Mouse (Mus musculus) adrenal gland, postnatal 4 days (tissue): ENCODE measurements at regions not wholly inside any gene's neighbourhood (a gene's known extent, or its start where the extent isn't known, plus 50 kb on each side); places are given as distances from the start of the nearest gene placed in this dataset.

ENCODE experiments used
- DNase-seq, 2 experiments: peaks; one replicate each; pipeline ENCODE4 v3.0.0; 2021 to 2022; ENCODE audit warnings: low spot score in 2 of 2, mixed read lengths in 2 of 2

DNA sequence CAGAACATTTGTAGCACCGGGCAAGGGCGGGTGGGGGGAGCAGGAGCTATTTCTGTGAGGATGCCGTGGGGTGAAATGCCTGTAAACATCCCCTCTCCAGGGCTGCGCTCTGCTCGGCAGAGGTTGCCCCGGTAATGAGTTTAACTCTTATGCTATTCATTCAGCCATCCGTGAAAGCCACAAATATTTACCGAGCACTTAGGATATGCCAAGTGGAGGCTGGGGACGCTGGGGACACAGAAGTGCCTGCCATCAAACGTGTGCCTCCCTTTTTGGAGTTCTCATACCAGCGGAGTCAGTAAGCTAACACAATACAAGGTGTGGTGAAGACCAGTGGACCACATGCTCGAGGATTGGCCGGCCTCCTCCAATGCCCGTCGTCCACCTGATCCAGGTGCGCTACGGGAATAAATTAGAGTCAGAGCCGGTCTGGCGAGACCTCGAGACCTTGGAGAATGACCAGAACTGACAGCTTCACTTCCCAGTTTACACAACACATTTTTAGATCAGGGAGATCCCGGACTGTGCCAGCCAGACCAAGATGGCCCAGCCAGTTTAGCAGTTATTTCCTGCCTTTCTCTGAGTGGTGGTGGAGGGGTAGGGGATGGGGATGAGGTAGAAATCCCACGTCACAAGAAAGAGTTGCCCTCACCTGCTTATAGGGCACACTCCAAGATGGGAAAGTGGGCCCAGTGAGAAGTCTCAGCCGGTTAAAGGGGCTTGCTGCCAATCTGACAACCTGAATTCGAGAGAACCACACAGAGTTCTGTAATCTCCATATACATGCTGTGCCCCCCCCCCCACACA, 134.4 kb downstream of the 2410131K14Rik start:
- DNase-seq: no peak

DNA sequence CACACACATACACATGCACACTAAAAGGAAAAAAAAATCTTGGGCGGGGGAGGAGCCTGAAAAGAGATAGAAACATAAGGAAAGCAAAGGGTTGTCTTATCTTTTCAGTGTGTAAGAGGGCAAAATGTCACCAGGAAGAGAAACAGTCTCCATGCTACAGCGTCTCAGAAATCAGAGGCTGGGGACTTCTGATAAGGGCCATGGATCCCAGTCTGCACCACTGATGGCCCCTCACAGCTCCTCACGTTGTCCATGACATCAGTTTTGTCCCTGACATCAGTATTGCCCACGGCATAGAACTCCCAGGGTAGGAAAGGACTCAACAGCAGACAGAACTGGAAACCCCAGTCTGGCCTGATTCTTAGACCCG, 135.0 kb downstream of the 2410131K14Rik start:
- DNase-seq: no peak

DNA sequence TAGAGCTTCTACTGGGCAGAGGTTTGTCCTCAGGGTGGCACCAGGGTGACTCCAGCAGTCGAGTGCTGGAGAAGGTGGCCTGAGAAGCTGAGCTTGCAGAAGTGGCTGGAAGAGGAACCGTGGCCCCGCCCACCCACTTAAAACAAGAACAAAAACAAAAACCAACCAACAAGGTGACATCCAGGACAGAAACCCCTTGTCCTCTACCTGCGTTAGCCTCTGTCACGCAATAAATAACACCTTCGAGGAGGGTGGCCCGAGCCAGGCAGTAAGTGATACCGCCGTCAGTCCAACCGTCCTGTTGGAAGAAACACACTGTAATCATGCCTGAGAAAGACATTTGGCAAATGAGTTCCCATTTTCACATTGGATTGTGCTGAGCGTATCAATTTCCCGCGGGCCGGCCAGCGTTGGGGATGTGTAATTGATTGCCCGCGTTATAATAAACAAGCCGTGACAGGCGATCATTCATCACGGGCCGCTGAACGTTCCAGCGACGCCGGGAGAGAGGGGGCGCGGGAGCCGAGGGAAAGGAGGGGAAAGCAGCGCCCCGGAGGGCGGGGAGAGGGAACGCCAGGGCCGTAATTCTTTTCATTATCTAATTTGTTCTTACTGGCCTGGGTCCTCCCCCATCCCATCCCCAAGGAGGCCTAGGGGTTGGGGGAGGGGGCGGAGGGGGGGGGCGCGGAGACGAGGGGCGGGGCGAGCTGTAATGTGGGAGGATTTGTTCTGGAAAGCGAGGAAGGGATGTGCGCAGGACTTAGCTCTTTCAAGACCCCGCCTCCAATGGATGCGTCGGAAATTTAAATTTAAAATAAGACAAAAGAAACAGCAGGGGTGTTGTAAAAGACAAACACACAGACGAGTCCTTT, 135.6 kb downstream of the 2410131K14Rik start:
- peak in 1 of 2 experiments; percentile 31 for DNase-seq

DNA sequence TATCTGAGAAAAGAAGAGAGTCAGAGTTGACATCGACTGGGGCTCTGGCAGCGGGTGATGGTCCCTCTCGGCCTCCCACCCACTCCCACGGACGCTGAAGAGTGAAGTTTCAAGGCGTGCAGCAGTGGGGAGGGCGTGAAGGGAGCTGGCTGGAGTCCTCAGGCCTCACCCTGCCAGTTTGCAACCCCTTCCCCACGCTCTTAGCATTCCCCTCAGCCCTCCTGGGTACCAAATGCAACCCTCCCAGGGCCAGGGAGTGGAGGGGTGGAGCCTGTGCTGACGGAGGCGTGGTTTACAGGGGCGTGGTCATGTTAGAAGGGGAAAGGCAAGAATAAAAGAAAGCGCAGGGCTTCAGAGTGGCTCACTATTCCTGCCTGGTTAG, 136.3 kb downstream of the 2410131K14Rik start:
- DNase-seq: peak in 1 of 2 experiments; percentile 32

DNA sequence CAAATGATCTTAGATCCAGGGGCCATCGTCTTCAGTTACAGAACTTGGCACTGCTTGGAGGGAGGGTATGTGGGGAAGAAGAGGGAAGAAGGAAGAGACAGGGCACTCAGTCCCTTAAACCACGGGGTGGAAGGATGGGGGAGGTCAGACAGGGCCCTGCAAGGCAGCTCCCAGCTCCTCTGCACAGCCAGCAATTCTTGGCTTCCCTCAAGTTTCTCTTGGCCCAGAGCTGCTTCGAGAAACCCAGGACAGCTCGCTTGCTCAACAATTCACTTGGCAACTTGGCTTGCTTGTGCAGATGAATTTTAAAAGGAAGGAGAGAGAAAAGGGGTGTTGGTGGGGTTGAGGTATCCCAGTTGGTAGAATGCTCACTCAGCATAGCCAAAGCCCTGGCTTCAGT, 141.1 kb downstream of the 2410131K14Rik start:
- no peak for DNase-seq

DNA sequence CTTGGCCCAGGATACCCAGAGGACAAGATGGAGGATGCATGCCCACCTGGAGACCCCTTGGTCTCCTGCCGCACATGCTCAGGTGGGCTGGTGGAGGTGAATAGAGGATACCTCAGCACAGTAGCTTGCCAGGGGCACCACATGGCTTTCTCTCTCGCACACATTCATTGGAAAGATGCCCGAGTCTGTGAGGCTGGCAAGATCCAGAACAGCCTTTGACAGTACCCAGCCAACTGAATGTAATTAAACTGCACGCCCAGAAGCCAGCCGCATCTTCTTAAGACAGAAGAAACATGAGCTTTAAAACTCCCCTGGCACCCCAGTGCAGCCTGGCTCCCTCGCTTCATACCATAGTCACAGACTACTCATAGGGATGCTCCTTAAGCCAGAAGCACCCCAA, 143.4 kb downstream of the 2410131K14Rik start:
- DNase-seq: no peak

DNA sequence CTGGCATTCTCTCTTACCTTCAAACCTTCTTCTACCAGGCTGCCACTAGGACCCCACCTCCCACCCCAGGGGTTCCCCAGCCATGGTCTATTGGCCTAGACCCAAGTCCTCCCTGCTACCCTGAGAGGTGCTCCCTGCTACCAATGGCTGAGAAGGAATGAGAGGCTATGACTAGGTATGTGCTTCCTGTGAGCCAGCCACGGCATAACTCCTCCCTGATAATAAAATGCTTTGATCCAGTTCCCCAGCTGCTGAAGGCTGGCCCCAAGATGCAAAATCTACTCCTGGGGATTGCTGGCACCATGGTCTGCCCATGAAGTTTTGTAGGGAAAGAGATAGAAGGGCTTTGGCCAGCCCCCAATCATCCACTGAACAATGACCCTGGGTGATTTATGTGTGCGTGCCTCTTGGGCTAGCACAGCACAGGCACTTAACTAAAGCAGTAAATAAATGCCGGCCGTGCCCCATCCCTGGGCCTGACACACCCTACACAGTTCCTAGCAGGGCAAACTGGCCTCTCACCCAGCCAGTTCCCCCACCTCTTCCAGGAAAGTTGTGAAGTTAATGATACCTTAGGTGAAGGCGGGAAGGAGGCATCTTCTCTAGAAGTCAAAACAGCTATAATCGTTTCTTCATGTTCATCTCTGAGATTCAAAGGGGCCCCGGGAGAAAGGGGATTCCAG, 145.8 kb downstream of the 2410131K14Rik start:
- DNase-seq: no peak

DNA sequence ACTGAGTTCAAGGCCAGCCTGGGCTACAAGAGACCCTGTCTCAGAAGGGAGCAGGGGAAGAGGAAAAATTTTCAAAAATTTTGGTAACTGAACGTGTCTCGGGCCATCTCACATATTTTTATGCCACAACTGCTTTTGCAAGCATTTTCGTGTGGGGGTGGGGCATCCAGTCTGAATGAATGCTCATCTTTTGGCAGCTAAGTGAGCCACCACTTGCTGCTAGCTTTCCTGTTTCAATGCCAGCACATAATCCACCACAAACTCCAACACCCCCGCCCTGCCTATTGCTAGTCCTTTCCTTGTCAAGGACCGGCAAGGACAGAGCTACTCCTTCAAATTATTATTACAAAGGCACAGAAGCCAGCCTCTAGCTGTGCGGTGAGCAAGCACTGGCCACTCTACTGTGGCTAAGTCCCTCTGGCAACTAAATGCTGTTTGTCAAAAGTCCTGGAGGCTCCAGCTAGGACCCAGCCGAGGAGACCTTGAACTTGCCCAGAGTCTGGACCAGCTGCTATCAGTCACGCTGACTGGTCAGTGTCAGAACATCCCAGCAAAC, 148.0 kb downstream of the 2410131K14Rik start:
- no peak for DNase-seq

DNA sequence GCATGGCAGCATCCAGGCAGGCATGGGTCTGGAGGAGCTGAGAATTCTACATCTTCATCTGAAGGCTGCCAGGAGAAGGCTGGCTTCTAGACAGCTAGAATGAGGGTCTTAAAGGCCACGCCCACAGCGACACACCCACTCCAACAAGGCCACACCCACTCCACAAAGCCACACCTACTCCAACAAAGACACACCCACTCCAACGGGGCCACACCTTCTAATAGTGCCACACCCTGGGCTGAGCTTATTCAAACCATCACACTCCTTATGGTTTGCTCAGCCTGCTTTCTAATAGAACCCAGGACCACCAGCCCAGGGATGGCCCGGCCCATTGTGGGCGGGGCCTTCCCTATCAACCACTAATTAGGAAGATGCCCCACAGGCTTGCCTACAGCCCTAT, 149.0 kb downstream of the 2410131K14Rik start:
- DNase-seq: no peak

DNA sequence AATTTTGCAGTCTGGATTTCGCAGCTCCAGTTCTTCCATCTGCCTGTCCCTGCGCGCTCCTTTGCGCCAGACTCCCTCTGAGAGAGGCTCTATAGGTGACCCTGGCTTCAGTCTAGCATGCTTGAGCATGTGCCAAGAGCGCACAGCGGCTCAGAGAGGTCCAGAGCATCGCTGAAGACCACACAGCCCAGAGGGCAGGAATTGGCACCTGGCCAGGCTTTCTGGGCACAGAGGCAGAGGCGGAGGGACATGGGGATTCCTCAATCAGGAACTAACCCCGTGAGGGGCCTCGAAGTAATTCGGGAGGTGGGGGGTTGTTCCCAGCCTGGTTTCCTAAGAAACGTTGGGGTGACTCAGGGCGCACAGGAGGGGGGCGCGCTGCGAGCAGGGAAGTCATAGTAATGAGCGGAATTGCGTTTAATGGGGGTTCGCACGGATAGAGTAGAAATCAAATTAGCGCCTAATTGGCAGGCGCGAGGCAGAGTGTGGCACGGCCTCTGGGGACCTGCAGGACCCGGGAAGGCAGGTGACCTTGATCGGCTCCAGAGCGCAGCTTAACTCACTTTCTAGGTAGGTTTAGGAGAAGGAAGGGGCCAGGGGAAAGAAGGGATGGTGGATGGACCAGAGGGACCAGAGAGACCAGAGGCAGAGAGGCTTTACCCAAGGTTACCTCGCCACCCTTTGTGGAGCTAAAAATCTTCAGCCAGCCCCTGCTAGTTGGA, 151.1 kb downstream of the 2410131K14Rik start:
- no peak for DNase-seq

DNA sequence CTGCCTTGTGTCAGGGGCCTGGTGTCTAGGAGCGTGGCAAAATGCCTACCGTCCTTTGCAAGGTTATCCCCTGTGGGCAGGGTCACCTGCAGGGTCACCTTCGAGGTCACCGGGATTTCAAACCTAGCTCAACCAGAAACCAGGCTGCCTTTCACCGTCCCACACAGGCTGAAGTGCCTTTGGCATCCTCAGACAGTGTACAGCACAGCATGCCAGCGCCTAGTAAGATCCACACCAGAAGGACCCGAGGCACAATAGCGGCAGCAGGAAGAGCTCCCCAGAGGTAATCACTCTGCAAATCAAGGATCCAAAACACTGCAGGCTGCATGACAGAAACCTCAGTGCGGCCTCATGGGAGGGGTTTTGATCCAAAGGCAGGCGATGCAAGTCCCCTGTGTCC, 155.9 kb downstream of the 2410131K14Rik start:
- no peak for DNase-seq

DNA sequence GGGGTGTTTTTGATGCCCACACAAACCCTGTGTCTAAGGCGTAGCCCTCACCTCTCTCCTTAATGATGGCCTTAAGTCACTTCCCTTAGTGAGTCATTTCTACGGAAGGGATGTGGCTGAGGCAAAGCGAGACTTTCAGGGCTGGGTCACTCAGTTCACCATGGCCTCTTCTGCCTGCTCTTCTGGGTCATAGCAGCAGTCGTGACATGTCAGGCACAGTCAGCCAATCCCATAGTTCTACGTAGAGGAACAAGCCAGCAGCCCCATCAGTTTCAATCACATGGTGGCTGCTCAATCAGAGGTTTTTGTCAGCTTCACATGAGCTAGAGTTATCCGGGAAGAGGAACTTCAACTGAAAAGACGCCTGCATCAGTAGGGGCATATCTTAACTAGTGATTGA, 156.1 kb upstream of the Med13l start:
- no peak for DNase-seq

DNA sequence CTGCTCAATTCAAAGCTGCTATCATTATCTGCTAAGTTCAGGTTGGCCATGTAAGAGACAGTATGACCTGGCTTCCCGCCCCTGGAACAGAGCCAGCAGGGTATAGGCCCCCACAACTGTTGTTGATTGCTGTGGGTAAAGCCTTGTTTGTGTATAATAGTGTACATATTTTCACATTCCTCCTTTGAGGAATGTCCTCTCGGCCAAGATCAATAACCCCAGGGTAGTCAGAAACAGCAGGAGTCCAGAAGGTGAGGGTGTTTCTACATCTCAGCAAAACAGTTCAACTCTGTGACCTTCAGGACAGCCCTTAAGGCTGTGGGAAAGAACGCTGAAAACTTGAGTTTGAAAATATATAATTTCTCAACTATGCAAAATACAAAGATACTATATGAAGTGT, 155.1 kb upstream of the Med13l start:
- DNase-seq: no peak

DNA sequence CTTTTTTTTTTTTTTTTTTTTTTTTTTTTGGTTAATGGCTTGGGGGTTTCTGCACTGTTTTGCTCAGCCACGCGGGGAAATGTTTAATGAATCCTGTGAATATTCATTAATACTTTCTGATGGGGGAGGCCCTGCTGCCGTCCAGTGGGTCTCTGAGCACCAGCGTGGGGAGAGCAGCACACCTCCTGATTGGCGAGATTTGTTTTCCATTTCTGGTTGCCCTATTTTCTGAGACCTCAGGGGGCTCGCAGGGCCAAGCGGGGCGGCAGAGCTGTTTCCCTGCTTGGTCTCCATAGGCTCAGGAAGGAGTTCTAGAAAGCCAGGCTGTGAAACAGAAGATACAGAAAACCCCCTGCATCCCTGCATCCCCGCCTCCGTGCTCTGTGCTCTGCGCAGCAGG, 153.0 kb upstream of the Med13l start:
- DNase-seq: no peak

DNA sequence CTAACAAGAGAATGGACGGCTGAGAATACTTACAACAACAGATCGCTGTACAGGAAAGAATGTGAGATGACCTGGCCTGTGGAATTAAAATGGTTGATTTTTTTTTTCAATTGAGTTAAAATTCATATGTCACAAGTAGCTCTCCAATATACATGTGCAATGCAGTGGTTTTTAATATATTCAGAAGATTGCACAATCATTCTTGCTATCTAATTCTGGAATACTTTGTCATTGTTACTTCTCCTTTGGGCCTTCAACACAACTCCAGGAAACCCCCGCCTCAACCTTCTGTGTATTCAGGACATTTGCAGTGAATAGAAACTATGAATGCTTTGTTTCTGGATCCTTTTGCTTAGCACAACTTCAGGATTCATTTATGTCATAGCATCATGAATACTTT, 152.5 kb upstream of the Med13l start:
- DNase-seq: no peak

DNA sequence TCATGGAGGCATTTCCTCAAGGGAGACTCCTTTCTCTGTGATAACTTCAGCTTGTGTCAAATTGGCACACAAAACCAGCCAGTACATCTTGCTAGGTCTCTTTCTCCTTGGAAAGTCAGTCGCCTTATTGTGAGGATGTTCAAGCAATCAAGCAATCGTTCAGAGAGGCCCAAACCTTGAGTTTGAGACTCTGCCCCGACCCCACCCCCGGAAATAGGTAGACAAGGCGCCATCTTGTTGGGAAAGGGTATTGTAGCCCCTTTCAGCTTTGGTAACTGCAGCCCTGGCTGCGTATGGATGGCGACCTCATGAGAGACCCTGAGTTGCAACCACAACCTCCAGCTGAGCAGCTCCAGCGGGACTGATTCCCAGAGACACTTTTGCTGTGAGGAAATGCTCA, 151.7 kb upstream of the Med13l start:
- no peak for DNase-seq

DNA sequence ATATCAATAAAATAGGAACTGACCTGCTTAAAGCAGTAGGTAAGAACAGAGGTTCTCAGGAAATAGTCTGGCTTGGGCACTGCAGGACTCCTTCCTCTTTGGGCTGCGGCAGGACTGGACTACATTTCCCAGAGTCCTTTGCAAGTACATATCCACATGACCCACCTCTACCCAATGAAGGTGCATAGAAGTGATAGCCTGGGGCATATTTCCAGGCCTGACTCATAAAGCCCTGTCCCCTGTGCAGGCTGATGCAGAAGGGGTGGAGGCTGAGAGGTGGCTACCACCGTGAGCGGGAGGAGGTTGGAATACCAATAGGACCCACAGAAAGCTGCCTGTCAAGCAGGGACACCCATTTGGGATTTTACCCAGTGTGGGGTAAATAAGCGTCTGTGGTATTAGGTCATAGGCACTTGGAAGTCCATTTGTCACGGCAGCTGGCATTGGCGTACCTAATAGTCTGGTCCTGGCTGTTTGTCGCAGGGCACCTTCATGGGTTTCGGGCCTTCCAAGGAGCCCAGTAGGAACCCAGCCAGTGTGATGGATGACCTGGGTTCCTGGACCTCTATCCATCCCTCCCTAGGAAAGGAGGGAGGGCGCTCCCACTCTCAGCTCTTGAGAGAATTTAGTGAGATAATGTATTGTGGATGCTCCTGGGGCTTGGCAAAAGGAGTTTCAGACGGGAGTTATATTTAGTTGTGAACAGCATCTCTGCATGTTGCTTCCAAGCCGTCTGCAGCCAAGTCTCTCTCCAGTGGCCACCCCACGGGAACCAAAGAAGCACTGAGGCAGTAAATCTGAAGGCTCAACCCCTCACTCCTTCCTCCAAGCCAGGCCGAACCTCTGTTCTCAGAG, 146.8 kb upstream of the Med13l start:
- DNase-seq: no peak

DNA sequence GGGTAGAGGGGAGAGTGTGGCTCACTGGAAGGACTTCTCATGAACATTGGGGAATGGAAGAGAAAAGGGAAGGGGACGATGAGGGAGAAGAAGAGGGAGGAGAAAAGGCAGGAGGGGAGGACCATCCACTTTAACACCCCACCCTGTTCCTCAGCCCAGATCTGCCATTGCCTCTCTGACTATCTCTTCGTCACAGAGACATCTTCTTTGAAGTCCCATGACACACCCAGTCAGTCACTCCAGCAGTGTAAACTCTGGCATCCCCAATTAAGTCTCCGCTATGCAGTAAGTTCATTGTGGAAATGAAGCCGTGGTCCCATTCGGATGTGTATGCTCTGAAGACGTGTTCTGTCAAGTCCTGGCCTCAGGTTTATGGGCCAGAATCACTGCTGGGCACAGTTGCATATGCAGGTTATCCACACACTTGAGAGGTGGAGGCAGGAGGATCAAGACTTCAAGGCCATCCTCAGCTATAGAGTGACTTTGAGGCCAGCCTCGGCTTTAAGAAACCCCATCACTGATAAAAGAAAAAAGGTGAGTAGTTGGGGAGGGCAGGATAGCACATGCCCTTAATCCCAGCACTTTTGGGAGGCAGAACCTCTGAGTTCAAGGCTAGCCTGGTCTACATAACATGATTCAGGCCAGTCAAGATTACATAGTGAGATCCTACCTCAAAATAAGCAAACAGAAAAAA, 141.0 kb upstream of the Med13l start:
- DNase-seq: no peak
